Mouse (Mus musculus) kidney, postnatal 14 days (tissue): Measurements from ENCODE around the gene Ackr4.
A peak's percentile ranks its signal among the peaks of the same experiment; 100 is the strongest.

Source experiments
- DNase-seq: peaks from one replicate; pipeline ENCODE4 v3.0.0; 2022; ENCODE audit warnings: mixed read lengths

Ackr4 gene

DNA sequence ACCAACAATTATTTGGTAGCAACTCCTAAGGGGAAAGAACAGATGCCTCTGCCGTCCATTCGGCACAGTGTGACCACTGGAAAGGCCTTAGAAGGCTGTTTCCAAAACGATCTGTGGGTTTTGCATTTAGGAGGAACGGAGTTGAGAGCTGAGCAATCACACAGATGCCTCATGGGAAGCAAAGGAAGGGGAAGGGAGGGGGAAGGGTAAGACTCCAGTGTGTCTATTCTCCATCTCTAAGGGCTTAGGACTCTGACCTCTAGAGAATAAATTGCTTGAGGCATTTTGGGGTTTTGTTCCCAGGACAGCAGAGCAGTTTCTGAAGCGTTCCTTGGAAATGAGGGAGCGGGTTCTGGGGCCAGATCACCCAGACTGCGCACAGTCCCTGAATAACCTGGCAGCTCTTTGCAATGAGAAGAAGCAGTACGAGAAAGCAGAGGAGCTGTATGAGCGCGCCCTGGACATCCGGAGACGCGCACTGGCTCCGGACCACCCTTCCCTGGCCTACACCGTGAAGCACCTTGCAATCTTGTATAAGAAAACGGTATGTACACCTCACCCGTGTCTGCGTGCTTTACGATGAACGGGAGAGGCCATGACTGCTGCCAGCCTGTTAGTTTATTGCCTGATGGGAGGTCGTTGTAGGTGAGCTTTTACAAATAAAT is 87.6 kb downstream of the Ackr4 start:
- no peak for DNase-seq

DNA sequence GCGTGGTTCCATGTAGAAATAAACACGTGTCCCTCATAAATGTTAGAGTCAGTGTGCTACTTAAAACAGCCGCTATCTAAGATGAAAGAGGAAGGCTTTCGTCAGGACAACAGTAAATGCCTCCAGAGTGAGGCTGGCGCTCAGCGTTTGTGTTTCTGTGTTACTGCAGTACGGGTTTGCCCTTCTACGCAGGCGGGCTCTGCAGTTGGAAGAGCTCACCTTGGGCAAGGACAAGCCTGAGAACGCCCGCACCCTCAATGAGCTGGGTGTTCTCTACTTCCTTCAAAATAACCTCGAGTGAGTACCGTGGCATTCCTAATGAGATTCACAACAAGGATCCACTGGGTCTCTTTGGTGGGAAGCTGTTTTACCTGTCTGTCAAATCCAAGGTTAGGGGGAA is 88.5 kb downstream of the Ackr4 start:
- no peak for DNase-seq

DNA sequence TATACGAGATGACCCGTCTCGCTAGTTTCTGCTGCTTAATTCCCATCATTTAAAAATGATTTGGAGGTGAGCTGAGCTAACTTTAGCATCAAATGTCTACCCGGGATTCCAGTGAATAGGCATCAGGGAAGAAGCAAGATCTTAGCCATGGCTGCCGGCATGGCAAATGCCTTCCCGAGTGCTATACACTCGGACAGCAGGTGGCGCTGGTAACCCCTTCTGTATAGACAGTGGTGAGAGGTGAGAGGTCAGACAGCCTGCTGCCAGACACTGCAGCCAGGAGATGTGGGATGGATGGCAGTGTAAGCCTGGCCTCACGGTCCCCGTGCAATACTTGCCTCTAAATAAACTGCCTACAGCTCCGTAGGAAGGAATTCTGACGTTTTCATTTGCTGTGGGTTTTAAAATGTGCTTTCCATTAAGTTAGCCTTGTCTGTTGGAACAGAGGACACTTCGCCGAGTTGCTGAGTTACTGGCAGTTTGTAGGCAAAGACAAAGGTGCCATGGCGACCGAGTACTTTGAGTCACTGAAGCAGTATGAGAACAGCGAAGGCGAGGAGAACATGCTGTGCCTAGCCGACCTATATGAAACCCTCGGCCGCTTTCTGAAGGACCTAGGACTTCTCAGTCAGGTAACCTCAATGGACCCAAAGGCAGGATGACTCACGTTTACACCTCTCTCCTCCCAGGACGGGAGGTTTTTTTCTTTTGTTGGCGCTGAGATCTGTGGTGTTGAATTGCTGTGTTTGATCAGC is 91.3 kb downstream of the Ackr4 start:
- peak; percentile 79 for DNase-seq

DNA sequence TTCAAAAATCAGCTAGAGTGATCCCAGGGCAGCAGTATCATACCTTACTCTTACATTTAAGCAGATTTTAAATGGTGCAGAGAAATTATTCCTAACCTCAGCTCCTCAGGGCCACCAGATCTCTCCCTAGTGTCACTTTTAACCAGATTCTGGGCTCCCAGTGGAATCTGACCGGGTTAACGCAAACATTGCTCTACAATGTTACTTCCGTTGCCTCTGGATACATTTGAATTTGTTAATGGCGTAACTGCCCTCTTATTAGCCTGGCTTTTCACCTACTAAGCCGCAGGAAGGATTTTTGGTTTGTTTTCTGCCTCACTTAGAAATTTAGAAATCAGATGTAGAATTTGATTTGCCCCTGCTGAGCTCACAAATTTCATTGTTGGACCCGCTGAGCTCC is 92.0 kb downstream of the Ackr4 start:
- no peak for DNase-seq

DNA sequence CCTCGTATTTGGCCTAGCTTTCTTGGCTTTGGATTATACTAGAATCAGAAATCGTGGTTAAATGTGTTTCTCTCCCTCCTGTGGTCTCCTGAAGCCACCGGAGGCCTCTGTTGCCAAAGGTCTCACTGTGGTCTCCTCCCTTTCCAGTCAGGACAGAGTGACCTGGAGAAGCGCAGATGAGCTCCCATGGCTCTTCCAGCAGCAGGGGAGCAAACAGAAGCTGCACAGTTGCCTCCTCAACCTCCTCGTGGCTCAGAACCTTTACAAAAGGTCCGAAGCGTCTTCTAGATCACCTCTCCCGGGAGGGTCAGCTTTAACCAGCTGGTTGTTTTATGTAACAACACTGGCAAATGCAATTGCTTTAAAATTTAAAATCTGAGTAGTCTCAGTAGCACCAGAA is 92.5 kb downstream of the Ackr4 start:
- no peak for DNase-seq
